Mouse (Mus musculus) limb, embryonic 10.5 days (tissue): ENCODE measurements around the gene Zdhhc18. TPM values are rescaled to one million over a fixed set of nuclear protein-coding genes. Genes with fewer than 3 reads are reported as not detected.
"Not testable (repeated sequence)": the region's sequence is repeated elsewhere in the genome, so short reads cannot be mapped to it uniquely, and the experiment has no call there.

Experiments used
- DNase-seq: peaks from one replicate; pipeline ENCODE4 v3.0.0-alpha.2; 2017; ENCODE audit warnings: low spot score
- H3K27ac ChIP-seq: fragments of 300-500 bp; sonication (generic); 2 replicates; pipeline ENCODE4 v1.5.1; 2016; ENCODE audit warnings: mild to moderate bottlenecking
- H3K27me3 ChIP-seq: fragments of 300-500 bp; sonication (generic); 2 replicates; pipeline ENCODE4 v1.6.1; 2016; ENCODE audit warnings: low read depth, mild to moderate bottlenecking; ENCODE audit not compliant: poor library complexity, severe bottlenecking
- H3K36me3 ChIP-seq: fragments of 300-500 bp; sonication (generic); 2 replicates; pipeline ENCODE4 v1.6.1; 2016; ENCODE audit warnings: mild to moderate bottlenecking, moderate library complexity
- H3K4me1 ChIP-seq: fragments of 300-500 bp; sonication (generic); 2 replicates; pipeline ENCODE4 v1.6.1; 2016
- H3K4me3 ChIP-seq: fragments of 300-500 bp; sonication (generic); 2 replicates; pipeline ENCODE4 v1.5.1; 2016; ENCODE audit warnings: mild to moderate bottlenecking, moderate library complexity
- H3K9me3 ChIP-seq: fragments of 300-500 bp; sonication (generic); replicated peaks from 2 replicates; pipeline ENCODE4 v1.6.1; 2016; ENCODE audit warnings: mild to moderate bottlenecking
- WGBS: fragments of 180-500 bp; shearing (Covaris S2); methylation state at CpG from one replicate; pipeline ENCODE4 v1.1.7; 2016; 5-methylcytosine and 5-hydroxymethylcytosine counted together
- polyA plus RNA-seq: library from polyadenylated mRNA; unstranded; fragments of >200 nt; fragmentation: Nextera tagmentation; extraction: Ambion mirVana; gene quantifications from 2 replicates; pipeline ENCODE4 v1.2.1, GENCODE M21; 2016

Gene Zdhhc18
- polyA plus RNA-seq, 1 experiment from 2014 or later, result 4.0 TPM

- peak overlapping the region; percentile 81 for H3K27ac ChIP-seq
- WGBS, result 34% methylated on average over 2 of the region's 2 CpGs
Observed at GRCm38 (mm10) chr4:133658729-133659128, 8.8 kb upstream of the Zdhhc18 start.

GRCm38 (mm10) chr4:133657829-133658458, 8.0 kb upstream of the Zdhhc18 start:
- Histone ChIP-seq H3K9me3 (no peaks in the 10 kb centered on the region), H3K4me1 (peaks cover 45% of the 10 kb centered on the region), H3K27ac (peak overlapping the region; percentile 81), H3K4me3 (no peak overlapping the region), H3K27me3 (no peaks in the 10 kb centered on the region), H3K36me3 (peaks cover 9% of the 10 kb centered on the region)
- WGBS, result 51% methylated on average over 5 of the region's 5 CpGs
- DNase-seq, result no peak

More at GRCm38 (mm10) chr4:133658729-133659128, 8.8 kb upstream of the Zdhhc18 start:
- Histone ChIP-seq H3K4me1 (peaks cover 45% of the 10 kb centered on the region), H3K27me3 (no peaks in the 10 kb centered on the region), H3K4me3 (no peak overlapping the region; the same call in 1 of the 2 replicates), H3K9me3 (no peaks in the 10 kb centered on the region), H3K36me3 (peaks cover 11% of the 10 kb centered on the region)
- DNase-seq, result no peak

- peaks cover 3% of the 10 kb centered on the region for H3K36me3 ChIP-seq
- DNase-seq, result no peak
- H3K4me1 ChIP-seq, result peaks cover 45% of the 10 kb centered on the region
- WGBS, result 38% methylated on average over 4 of the region's 4 CpGs
- no peak overlapping the region for H3K27ac ChIP-seq
- no peak overlapping the region for H3K4me3 ChIP-seq
- H3K9me3 ChIP-seq, result no peaks in the 10 kb centered on the region
- H3K27me3 ChIP-seq, result no peaks in the 10 kb centered on the region
Observed at GRCm38 (mm10) chr4:133656997-133657396, 7.0 kb upstream of the Zdhhc18 start.

GRCm38 (mm10) chr4:133656294-133656693, 6.3 kb upstream of the Zdhhc18 start:
- 58% methylated on average over 4 of the region's 4 CpGs for WGBS
- H3K27ac ChIP-seq, result no peak overlapping the region

GRCm38 (mm10) chr4:133654070-133654469, 4.1 kb upstream of the Zdhhc18 start:
- DNase-seq, H3K36me3 ChIP-seq, H3K4me3 ChIP-seq, H3K27me3 ChIP-seq, H3K27ac ChIP-seq, H3K9me3 ChIP-seq: not testable (repeated sequence)
- H3K4me1 ChIP-seq, result peaks cover 25% of the 10 kb centered on the region
- WGBS, result 93% methylated on average over 5 of the region's 5 CpGs

More at GRCm38 (mm10) chr4:133656294-133656693, 6.3 kb upstream of the Zdhhc18 start:
- no peak for DNase-seq
- H3K9me3 ChIP-seq, result no peaks in the 10 kb centered on the region
- peaks cover 43% of the 10 kb centered on the region for H3K4me1 ChIP-seq
- H3K4me3 ChIP-seq, result no peak overlapping the region
- no peaks in the 10 kb centered on the region for H3K36me3 ChIP-seq
- no peaks in the 10 kb centered on the region for H3K27me3 ChIP-seq

GRCm38 (mm10) chr4:133652746-133653145, 2.8 kb upstream of the Zdhhc18 start:
- no peaks in the 10 kb centered on the region for H3K36me3 ChIP-seq
- H3K27me3 ChIP-seq, result no peaks in the 10 kb centered on the region
- 81% methylated on average over 10 of the region's 10 CpGs for WGBS
- H3K9me3 ChIP-seq, result no peaks in the 10 kb centered on the region
- H3K4me3 ChIP-seq, result no peak overlapping the region
- H3K4me1 ChIP-seq, result peaks cover 12% of the 10 kb centered on the region
- H3K27ac ChIP-seq, result no peak overlapping the region
- DNase-seq, result no peak

GRCm38 (mm10) chr4:133651986-133652385, 2.0 kb upstream of the Zdhhc18 start:
- Histone ChIP-seq H3K27me3 (no peaks in the 10 kb centered on the region), H3K9me3 (no peaks in the 10 kb centered on the region), H3K4me1 (peaks cover 8% of the 10 kb centered on the region), H3K4me3 (no peak overlapping the region), H3K36me3 (no peaks in the 10 kb centered on the region), H3K27ac (0 out of 2 replicates have a peak overlapping the region, but pooled peaks have one; percentile 12)
- WGBS, result 70% methylated on average over 4 of the region's 4 CpGs
- no peak for DNase-seq

- DNase-seq, result no peak
- WGBS, result 62% methylated on average over 10 of the region's 10 CpGs
- Histone ChIP-seq H3K36me3 (no peaks in the 10 kb centered on the region), H3K27me3 (no peaks in the 10 kb centered on the region), H3K27ac (0 out of 2 replicates have a peak overlapping the region, but pooled peaks have one; percentile 9), H3K9me3 (no peaks in the 10 kb centered on the region), H3K4me3 (no peak overlapping the region), H3K4me1 (peaks cover 7% of the 10 kb centered on the region)
Observed at GRCm38 (mm10) chr4:133651445-133651844, 1.5 kb upstream of the Zdhhc18 start.

- H3K27ac ChIP-seq, H3K4me1 ChIP-seq, DNase-seq, H3K9me3 ChIP-seq, H3K36me3 ChIP-seq, H3K27me3 ChIP-seq: not testable (repeated sequence)
- peak overlapping the region; percentile 40 for H3K4me3 ChIP-seq
- 88% methylated on average over 5 of the region's 5 CpGs for WGBS
Observed at GRCm38 (mm10) chr4:133649464-133649863, 490 bp downstream of the Zdhhc18 start.

- Histone ChIP-seq H3K4me3 (peak overlapping the region; percentile 26; the same call in 1 of the 2 replicates), H3K36me3 (no peaks in the 10 kb centered on the region), H3K9me3 (no peaks in the 10 kb centered on the region), H3K27ac (no peak overlapping the region), H3K27me3 (no peaks in the 10 kb centered on the region), H3K4me1 (peaks cover 5% of the 10 kb centered on the region; the same call in 1 of the 2 replicates)
- WGBS, result 40% methylated on average over 21 of the region's 21 CpGs
- no peak for DNase-seq
Observed at GRCm38 (mm10) chr4:133645680-133646079, 4.3 kb downstream of the Zdhhc18 start.

- no peaks in the 10 kb centered on the region for H3K27me3 ChIP-seq
- no peak for DNase-seq
- no peak overlapping the region for H3K27ac ChIP-seq
- H3K36me3 ChIP-seq, result no peaks in the 10 kb centered on the region
- no peaks in the 10 kb centered on the region for H3K9me3 ChIP-seq
- peak overlapping the region; percentile 26; the same call in 1 of the 2 replicates for H3K4me3 ChIP-seq
- 83% methylated on average over 3 of the region's 3 CpGs for WGBS
- H3K4me1 ChIP-seq, result peaks cover 5% of the 10 kb centered on the region; the same call in 1 of the 2 replicates
Observed at GRCm38 (mm10) chr4:133645195-133645594, 4.8 kb downstream of the Zdhhc18 start.

- H3K9me3 ChIP-seq, result no peaks in the 10 kb centered on the region
- H3K36me3 ChIP-seq, result no peaks in the 10 kb centered on the region; the same call in 1 of the 2 replicates
- H3K27me3 ChIP-seq, result no peaks in the 10 kb centered on the region
- H3K27ac ChIP-seq, result no peak overlapping the region
- 88% methylated on average over 5 of the region's 5 CpGs for WGBS
- 0 out of 2 replicates have a peak overlapping the region, but pooled peaks have one; percentile 90 for H3K4me3 ChIP-seq
- peaks cover 34% of the 10 kb centered on the region for H3K4me1 ChIP-seq
- DNase-seq, result no peak
Observed at GRCm38 (mm10) chr4:133634043-133634410, 15.9 kb downstream of the Zdhhc18 start.

- Histone ChIP-seq H3K36me3 (no peaks in the 10 kb centered on the region; the same call in 1 of the 2 replicates), H3K27me3 (no peaks in the 10 kb centered on the region), H3K9me3 (no peaks in the 10 kb centered on the region), H3K27ac (peak overlapping the region; percentile 92), H3K4me1 (peaks cover 36% of the 10 kb centered on the region), H3K4me3 (peak overlapping the region; percentile 90)
- peak; percentile 90 for DNase-seq
- WGBS, result 7% methylated on average over 47 of the region's 47 CpGs
Observed at GRCm38 (mm10) chr4:133633332-133634042, 16.5 kb downstream of the Zdhhc18 start.
